Mouse (Mus musculus): ENCODE results near the gene Spem2. TPM values are rescaled to one million over a fixed set of nuclear protein-coding genes. Genes with fewer than 3 reads are reported as not detected.

Spem2 gene
- total and polyA plus RNA-seq, 2 experiments from 2014 or later: not detected

DNA sequence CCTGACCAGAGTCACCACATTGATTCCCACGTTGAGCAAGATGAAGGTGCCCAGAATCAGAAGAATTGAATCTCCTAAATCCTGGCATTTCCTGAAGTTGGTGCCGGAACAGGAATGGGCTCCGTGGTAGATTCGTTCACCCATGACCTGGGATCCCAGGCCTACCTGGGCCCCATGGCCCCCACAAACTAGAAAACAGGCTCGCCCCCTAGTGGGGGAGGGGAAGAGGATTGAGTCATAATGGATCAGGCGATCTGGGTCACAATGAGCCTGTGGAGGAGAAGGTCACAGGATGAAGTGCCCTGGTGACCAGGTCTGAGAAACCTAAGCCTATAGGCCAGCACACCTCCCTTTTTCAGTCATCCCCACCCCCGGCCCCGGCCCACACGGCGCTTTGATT, 3.1 kb downstream of the Spem2 start, which contains the start of gene Gm39566:
Gene Gm39566 (minus strand): TSS at position 144 of the 400 bp plus-strand sequence.
- H3K4me3 ChIP-seq (ENCODE audit: low read depth, low read length): no peak within 1 kb of the TSS
- H3K36me3 ChIP-seq (ENCODE audit: insufficient read depth, low read length): no peaks in the 10 kb centered on the region
- TF ChIP-seq CTCF (IDR thresholded peaks at IDR 0.05): no peak
- H3K9ac ChIP-seq (replicated peaks; ENCODE audit: low read length, poor library complexity, severe bottlenecking): no peak within 1 kb of the TSS
- no peak within 1 kb of the TSS for H3K4me2 ChIP-seq (ENCODE audit: low read depth, low read length, poor library complexity, severe bottlenecking)
- WGBS: 65% methylated on average over 10 of the region's 10 CpGs
- no peaks in the 10 kb centered on the region for H3K4me1 ChIP-seq (ENCODE audit: insufficient read depth, low read length)
- no peak for DNase-seq (ENCODE audit: low spot score)
- no peaks in the 10 kb centered on the region for H3K9me3 ChIP-seq (ENCODE audit: low read length)
- H3K27ac ChIP-seq (ENCODE audit: low read depth, low read length): no peak within 1 kb of the TSS
- H3K27me3 ChIP-seq (ENCODE audit: insufficient read depth, low read length): no peaks in the 10 kb centered on the region
- no peak for ATAC-seq (ENCODE audit: low FRiP score)

GRCm38 (mm10) chr11:69810280-69810679, 8.0 kb downstream of the Spem2 start:
- Histone ChIP-seq H3K27me3 (ENCODE audit: insufficient read depth, low read length) (0 out of 2 replicates have a peak, but pooled peaks cover 2% of the 10 kb centered on the region), H3K36me3 (ENCODE audit: insufficient read depth, low read length) (no peaks in the 10 kb centered on the region), H3K9ac (replicated peaks; ENCODE audit: low read length, poor library complexity, severe bottlenecking) (no peak overlapping the region), H3K27ac (ENCODE audit: low read depth, low read length) (no peak overlapping the region), H3K4me2 (ENCODE audit: low read depth, low read length, poor library complexity, severe bottlenecking) (no peak overlapping the region), H3K9me3 (ENCODE audit: low read length) (no peaks in the 10 kb centered on the region), H3K4me3 (ENCODE audit: low read depth, low read length) (no peak overlapping the region), H3K4me1 (ENCODE audit: insufficient read depth, low read length) (no peaks in the 10 kb centered on the region)
- no peak for TF ChIP-seq CTCF (IDR thresholded peaks at IDR 0.05)
- DNase-seq (ENCODE audit: low spot score) (no peak), ATAC-seq (ENCODE audit: low FRiP score) (no peak)

DNA sequence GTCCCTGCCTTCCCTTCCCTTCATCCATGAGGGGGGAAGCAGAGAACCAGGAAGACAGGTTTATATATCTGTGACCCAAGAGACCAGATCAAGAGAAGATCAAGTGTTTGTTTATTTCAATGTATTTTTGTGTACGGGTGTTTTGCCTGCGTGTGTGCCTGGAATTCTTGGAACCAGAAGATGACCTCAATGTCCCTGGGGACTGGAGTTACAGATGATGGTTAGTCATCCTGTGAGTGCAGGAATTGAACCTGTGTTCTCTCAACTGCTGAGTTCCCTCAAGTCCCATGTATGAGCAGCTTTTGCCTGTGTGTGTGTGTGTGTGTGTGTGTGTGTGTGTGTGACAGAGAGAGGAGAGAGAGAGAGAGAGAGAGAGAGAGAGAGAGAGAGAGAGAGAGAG, 10.6 kb downstream of the Spem2 start:
- Histone ChIP-seq H3K36me3 (ENCODE audit: insufficient read depth, low read length) (no peaks in the 10 kb centered on the region), H3K27me3 (ENCODE audit: insufficient read depth, low read length) (0 out of 2 replicates have a peak, but pooled peaks cover 4% of the 10 kb centered on the region), H3K27ac (ENCODE audit: low read depth, low read length) (no peak overlapping the region), H3K4me1 (ENCODE audit: insufficient read depth, low read length) (0 out of 2 replicates have a peak, but pooled peaks cover 3% of the 10 kb centered on the region), H3K9me3 (ENCODE audit: low read length) (no peaks in the 10 kb centered on the region), H3K9ac (replicated peaks; ENCODE audit: low read length, poor library complexity, severe bottlenecking) (no peak overlapping the region), H3K4me3 (ENCODE audit: low read depth, low read length) (no peak overlapping the region), H3K4me2 (ENCODE audit: low read depth, low read length, poor library complexity, severe bottlenecking) (no peak overlapping the region)
- no peak for DNase-seq (ENCODE audit: low spot score)
- WGBS: 80% methylated on average over 2 of the region's 2 CpGs
- no peak for TF ChIP-seq CTCF (IDR thresholded peaks at IDR 0.05)
- ATAC-seq (ENCODE audit: low FRiP score): no peak

GRCm38 (mm10) chr11:69806378-69806777, 11.9 kb downstream of the Spem2 start:
- Histone ChIP-seq H3K9me3 (ENCODE audit: low read length) (no peaks in the 10 kb centered on the region), H3K36me3 (ENCODE audit: insufficient read depth, low read length) (no peaks in the 10 kb centered on the region), H3K4me2 (ENCODE audit: low read depth, low read length, poor library complexity, severe bottlenecking) (no peak overlapping the region), H3K4me3 (ENCODE audit: low read depth, low read length) (no peak overlapping the region), H3K27ac (ENCODE audit: low read depth, low read length) (no peak overlapping the region), H3K4me1 (ENCODE audit: insufficient read depth, low read length) (0 out of 2 replicates have a peak, but pooled peaks cover 3% of the 10 kb centered on the region), H3K27me3 (ENCODE audit: insufficient read depth, low read length) (0 out of 2 replicates have a peak, but pooled peaks cover 4% of the 10 kb centered on the region), H3K9ac (replicated peaks; ENCODE audit: low read length, poor library complexity, severe bottlenecking) (no peak overlapping the region)
- WGBS: 85% methylated on average over 4 of the region's 4 CpGs
- no peak for ATAC-seq (ENCODE audit: low FRiP score)
- DNase-seq (ENCODE audit: low spot score): no peak
- peak; percentile 24; the same call in 1 of the 2 replicates for TF ChIP-seq CTCF (IDR thresholded peaks at IDR 0.05)

- ATAC-seq (ENCODE audit: low FRiP score): no peak
- Histone ChIP-seq H3K4me2 (ENCODE audit: low read depth, low read length, poor library complexity, severe bottlenecking) (peak within 1 kb of the TSS; percentile 96), H3K9me3 (ENCODE audit: low read length) (no peaks in the 10 kb centered on the region), H3K4me1 (ENCODE audit: insufficient read depth, low read length) (0 out of 2 replicates have a peak, but pooled peaks cover 3% of the 10 kb centered on the region), H3K4me3 (ENCODE audit: low read depth, low read length) (no peak within 1 kb of the TSS), H3K27ac (ENCODE audit: low read depth, low read length) (no peak within 1 kb of the TSS), H3K36me3 (ENCODE audit: insufficient read depth, low read length) (no peaks in the 10 kb centered on the region), H3K9ac (replicated peaks; ENCODE audit: low read length, poor library complexity, severe bottlenecking) (no peak within 1 kb of the TSS), H3K27me3 (ENCODE audit: insufficient read depth, low read length) (0 out of 2 replicates have a peak, but pooled peaks cover 4% of the 10 kb centered on the region)
- DNase-seq (ENCODE audit: low spot score): no peak
- WGBS: 12% methylated on average over 29 of the region's 29 CpGs
- no peak for TF ChIP-seq CTCF (IDR thresholded peaks at IDR 0.05)
Measured at GRCm38 (mm10) chr11:69804972-69805909, 13.0 kb downstream of the Spem2 start, which contains the start of gene Tmem102. Gene Tmem102, minus strand, starts transcription at chr11:69805624.

DNA sequence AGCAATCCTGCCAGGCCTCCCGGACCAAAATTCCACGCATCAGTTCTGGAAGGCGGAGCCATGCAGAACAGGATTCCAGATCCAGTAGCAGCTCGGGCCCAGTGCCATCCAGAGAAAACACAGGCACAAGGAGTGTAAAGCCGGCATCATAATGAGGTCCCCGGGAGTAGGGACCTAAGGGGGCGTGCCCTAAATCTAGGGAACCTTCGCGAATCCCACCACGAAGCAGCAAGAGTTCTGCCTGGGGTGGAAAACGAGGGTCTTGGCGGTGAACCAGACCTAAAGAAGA, 13.7 kb downstream of the Spem2 start:
- ATAC-seq (ENCODE audit: low FRiP score) (no peak), DNase-seq (ENCODE audit: low spot score) (no peak)
- Histone ChIP-seq H3K27me3 (ENCODE audit: insufficient read depth, low read length) (0 out of 2 replicates have a peak, but pooled peaks cover 4% of the 10 kb centered on the region), H3K9ac (replicated peaks; ENCODE audit: low read length, poor library complexity, severe bottlenecking) (no peak overlapping the region), H3K4me2 (ENCODE audit: low read depth, low read length, poor library complexity, severe bottlenecking) (peak overlapping the region; percentile 96), H3K4me3 (ENCODE audit: low read depth, low read length) (no peak overlapping the region), H3K36me3 (ENCODE audit: insufficient read depth, low read length) (no peaks in the 10 kb centered on the region), H3K27ac (ENCODE audit: low read depth, low read length) (no peak overlapping the region), H3K4me1 (ENCODE audit: insufficient read depth, low read length) (peaks cover 3% of the 10 kb centered on the region; the same call in 1 of the 2 replicates), H3K9me3 (ENCODE audit: low read length) (no peaks in the 10 kb centered on the region)
- 9% methylated on average over 12 of the region's 12 CpGs for WGBS
- TF ChIP-seq CTCF (IDR thresholded peaks at IDR 0.05): no peak
